Mouse (Mus musculus): ENCODE results near the gene Gsk3a.

Gene Gsk3a

DNA sequence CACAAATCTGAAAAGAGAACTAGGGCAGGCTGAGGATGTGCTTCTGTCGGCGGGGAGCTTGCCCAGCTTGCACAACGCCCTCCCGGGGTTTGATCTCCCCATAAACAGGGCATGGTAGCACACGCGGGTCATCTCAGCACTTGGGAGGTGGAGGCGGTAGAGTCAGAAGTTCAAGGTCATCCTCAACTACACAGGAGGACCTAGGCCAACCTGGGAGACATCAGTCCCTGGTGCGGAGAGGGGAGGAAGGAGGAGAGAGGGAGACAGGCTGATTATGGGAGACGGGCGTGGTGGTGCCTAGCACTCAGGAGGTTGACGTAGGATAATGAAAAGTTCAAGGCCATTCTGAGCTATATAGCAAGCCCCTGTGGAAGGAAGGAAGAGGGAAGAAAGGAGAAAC, 46.8 kb downstream of the Gsk3a start:
- in situ Hi-C loops (cut with MboI, MseI) = no loop called here

DNA sequence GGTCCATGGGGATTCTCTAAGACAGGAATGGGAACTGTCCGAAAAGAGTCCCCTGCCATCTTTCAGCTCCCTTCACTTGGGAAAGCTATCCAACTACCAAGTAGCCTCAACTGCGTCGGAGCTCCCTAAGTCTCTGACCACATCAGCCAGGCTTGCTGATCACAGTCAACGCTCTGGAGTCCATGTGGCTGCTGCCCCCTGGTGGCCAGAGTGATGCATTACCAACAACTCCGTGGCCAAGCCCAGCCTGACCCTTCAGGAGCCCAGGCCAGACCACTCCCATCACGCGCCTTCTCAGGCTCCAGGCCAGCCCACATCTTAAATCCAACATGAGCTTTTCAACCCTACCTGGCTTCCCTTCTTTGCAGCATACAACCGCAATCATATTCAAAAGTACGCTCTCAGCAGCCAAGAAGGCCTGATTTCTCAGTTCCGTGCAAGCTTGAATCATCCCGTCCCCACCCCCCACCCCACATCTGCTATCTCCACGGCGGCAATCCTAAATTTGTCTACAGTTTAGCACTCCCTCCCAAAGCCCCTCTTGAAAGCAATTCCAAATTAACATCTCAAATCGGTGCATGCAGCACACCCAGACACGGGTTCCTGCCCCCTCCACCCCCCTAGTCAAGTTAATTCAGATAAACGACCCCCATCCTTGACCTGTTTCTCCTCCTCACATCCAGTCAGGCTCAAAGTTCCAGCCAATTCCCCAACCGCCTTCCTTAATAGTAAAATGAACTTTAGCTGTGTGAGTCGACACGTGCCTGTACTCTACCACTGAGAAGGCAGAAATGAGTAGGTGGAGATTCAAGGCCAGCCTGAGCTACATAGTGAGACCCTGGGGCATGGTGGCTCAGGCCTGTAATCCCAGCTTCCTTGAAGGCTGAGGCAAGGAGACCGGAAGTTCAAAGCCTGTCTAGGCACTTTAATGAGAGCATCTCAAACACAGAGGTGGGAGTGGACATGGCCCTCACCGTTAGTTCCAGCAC, 49.7 kb downstream of the Gsk3a start:
- in situ Hi-C loops (cut with MboI, MseI) = loop anchor here (5.0 kb wide), 1 partner anchor 91 kb away; no protein-coding TSS in a partner anchor

DNA sequence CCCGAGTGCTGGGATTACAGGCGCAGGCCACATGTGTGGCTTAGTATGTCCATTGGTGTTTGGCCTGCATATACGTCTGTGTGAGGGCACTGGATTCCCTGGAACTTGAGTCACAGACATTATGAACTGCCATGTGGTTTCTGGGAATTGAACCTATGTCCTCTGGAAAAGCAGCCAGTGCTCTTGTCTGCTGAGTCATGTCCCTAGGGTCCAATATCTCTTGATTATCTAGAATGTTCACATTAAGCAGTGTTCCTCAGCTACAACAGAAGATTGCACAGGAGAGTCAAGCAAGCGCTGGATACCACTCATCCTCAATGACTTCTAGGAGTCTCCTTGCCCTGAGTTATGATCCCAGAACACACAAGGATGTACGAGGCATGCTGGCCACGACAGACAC, 53.6 kb downstream of the Gsk3a start:
- in situ Hi-C loops (cut with MboI, MseI) = loop anchor here (5.0 kb wide), 1 partner anchor 42 kb away; no protein-coding TSS in a partner anchor

DNA sequence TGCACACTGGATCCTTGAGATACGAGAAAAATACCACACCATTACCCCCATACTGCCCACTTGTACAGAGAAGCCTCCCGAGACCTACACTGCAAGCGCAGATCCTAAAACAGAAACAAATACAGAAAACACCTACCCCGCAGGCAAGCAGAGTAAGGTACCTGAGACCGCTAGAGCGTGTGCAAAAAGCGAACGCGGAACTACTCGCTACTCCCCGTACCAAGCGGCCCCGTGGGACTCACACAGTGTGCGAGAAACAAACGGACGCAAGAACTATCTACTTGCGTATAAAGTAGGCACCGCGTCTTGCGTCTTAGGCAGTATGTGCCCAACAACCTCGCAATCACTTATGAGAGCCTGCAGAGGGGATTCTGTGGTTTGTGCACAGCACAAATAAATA, 55.8 kb downstream of the Gsk3a start:
- in situ Hi-C loops (cut with MboI, MseI) = loop anchor here (5.0 kb wide), 1 partner anchor 40 kb away; no protein-coding TSS in a partner anchor

- in situ Hi-C loops (cut with MboI, MseI) = loop anchor here (5.0 kb wide), 1 partner anchor 39 kb away; no protein-coding TSS in a partner anchor
These were observed 56.3 kb downstream of the Gsk3a start for GRCm38 (mm10) chr7:25181331-25181790.

DNA sequence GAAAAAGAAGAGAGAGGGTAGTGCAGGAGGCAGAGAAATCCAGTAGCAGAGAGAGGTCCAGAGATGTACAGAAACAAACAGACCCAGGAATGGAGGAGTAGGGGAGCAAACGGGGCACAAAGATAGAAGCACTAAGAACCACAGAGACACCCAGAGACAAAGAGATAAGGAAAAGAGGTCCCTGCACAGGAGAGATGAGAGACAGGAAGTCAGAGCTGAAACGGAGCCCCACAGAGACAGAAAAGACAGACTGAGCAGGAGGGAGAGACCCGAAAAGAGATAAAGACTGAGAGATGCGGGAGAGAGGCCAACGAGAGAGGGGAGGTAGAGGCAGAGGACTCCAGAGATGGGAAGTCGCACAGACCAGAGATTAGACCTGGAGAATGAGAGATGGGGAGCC, 57.1 kb downstream of the Gsk3a start:
- in situ Hi-C loops (cut with MboI, MseI) = loop anchor here (5.0 kb wide), 1 partner anchor 38 kb away; no protein-coding TSS in a partner anchor

DNA sequence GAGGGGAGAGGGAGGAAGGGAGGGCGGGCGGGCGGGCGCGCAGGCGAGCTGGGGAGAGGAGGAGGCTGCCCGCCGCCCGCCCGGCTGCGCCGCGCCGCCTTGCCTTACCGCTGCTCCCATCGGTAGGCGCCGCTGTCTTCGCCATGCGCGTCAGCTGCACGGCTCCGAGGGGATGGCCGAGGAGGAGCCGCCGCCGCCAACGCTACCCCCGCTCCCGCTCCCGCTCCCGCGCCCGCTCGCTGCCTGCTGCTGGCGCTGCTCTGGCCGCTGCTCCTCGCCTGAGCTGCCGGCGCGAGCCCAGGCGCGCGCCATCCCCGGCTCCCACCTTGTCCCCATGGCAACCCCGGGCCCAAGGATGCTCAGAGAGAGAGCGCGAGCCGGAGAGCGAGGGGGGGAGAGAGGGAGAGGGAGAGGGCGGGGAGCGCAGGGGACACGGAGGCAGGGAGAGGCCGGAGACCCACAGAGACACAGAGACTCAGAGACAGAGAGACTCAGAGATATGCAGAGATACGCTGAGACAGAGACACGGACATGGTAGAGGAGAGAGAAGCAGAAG, 58.0 kb downstream of the Gsk3a start, which contains the start of gene Pou2f2:
Gene Pou2f2 (minus strand): TSS at position 121 of the 556 bp plus-strand sequence.
- in situ Hi-C loops (cut with MboI, MseI) = loop anchor here (5.0 kb wide), 1 partner anchor 37 kb away; no protein-coding TSS in a partner anchor

DNA sequence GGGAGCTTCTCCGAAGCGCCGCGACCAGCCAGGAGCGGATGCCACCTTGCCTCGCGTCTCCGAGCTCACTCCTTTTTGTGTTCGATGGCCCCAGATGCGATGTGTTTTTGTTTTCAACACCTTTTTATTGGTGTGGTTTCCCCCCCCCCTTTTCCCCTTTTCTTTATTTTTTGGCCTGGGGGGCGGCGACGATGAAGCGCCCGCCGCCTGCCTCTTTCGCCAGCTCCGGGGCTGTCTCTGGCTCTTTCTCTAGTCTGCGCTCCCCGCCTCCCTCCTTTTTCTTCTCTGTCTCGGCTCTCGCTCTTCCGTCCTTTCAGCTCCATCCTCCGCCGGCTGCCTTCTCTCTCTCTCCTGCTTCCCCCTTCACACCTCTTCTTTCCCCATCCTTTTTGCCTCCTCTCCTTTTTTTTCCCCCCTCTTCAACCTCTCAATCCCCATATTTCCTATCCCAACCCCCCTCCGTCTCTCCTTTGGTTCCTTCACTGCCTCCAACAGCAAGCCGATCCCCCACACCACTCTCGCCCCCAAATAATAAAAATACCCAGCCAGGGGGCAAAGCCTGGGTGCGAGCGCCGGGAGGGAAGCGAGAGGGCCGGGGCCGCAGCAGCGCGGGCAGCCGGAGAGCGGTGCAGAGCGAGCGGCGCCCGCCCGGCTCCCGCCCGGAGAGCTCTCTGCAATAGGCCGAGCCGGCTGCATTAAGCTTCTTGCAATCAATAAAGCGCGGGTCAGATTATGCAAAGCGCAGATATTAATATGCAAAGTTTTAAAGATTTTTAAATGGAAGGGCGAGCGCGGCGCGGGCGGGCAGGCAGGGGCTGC, 58.7 kb downstream of the Gsk3a start:
- in situ Hi-C loops (cut with MboI, MseI) = no loop called here

DNA sequence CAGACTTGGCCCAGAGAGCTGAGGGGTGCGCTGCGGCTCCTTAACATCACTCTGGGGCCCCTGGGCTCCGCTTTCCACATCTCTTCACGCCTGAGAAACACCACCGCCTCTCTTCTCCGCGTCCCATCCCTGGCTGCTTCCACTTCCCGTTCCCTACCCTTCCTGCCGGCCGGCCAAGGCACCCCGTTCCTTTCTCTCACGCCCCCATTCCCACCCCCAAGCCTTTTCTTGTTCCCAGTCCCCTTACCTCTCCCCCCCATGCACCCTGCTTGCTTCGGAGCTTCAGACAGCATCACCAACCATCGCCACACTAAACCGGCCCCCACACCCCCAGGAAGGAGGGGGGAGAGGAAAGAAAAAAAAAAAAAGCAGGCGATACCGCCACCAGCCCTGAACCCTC, 59.3 kb downstream of the Gsk3a start:
- in situ Hi-C loops (cut with MboI, MseI) = no loop called here

Measured in T-helper 2 cell (primary cell).